Mouse (Mus musculus): ENCODE data around the gene Pcid2.

DNA sequence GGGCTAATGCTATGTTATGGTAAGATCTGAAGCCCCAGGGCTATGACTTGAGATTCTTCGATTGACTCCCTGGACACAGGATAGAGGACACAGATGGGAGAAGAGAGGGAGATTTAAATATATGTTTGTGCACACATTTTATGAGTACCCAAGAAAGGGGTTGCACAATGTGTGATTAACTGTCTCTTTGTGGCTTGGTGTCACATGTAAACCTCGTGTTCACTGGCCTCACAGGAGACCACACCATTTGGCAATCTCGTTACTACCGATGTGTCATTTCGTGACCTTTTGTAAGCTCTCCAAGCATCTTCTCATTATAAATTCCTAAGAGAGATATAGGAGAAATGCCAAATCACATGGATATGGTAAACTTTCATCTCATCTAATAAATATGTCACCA lies 77.6 kb downstream of the Pcid2 start:
- TF ChIP-seq CTCF (IDR thresholded peaks at IDR 0.05; ENCODE audit: borderline replicate concordance, insufficient read depth, low read length) (no peak), POLR2A (IDR thresholded peaks at IDR 0.05; ENCODE audit: low read depth, low read length) (no peak)

Measured in embryonic fibroblast, embryonic 13.5 days (primary cell).